Mouse (Mus musculus) right cerebral cortex, postnatal 10 days (tissue): ENCODE measurements around the gene Ric3.
A peak's percentile ranks its signal among the peaks of the same experiment; 100 is the strongest.

Experiments
- DNase-seq, 2 experiments: peaks; one replicate each; pipeline ENCODE4 v3.0.0; 2021; ENCODE audit warnings: low spot score in 2 of 2

Ric3 gene

DNA sequence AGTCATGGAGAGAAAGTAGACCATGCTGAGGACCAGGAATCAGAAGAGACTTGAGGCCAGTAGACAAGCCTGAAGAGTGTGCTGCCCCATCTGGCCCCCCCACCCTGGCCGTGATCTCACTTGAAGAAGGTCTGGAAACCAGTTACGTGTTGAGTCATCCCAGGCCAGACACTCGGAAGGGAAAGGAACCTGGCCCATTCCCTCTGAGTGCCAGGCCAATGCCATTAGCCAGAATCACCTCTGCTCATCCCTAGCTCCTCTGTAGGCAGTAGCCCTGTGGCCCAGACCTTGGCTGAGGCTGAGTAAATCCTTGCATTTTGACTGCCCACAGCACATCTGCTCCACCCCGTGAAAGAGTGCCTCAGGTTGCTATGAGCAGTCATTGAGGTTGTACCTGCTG is 81.2 kb downstream of the Ric3 start:
- DNase-seq = no peak

DNA sequence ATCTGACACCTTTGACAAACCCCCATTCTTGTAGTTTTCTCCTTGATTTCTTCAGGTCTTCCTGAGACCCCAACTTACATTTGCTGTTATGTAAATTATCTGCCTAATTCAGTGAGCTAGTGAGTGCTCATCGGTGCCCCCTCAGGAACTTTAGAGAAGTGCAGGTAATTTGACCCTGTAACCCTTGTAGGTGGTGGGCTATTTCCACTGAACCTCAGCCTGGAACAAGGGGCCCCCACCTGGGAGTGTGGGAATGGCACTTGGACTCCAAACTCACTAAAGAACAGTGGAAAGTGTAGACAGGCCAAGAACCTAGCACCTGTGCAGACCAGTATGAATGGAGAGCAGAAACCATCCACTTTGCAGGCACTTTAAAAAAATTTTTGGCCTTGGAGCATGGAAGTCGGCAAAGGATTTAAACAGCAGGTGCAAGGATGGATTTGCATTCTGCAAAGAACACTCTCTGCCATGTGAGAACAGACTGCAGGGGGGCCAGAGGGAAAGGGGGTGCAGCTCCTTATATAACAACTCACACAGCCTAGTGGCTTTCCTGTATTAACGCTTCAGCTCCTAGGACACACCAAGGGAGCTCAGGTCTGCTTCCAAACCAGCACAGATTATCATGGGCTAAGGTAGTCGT is 82.7 kb downstream of the Ric3 start:
- DNase-seq = no peak

DNA sequence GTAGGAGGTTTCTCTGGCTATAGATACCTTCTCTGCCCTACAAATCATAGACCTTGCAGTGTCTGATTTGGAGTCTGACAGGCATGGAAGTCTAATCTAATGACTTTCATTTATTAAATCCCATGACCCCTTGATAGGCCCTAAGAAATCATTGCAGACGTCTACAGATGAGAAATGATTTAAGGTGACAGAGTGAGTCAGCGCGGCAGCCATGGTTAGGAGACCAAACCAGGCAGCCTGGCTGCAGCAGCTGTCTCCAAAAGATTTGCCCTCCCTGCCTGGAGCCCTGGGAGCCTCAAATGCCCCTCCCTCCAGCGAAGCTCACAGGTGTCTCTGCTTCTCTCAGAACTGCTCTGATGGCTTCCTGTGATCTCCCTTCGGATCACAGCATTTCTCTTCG is 87.0 kb downstream of the Ric3 start:
- DNase-seq = no peak

DNA sequence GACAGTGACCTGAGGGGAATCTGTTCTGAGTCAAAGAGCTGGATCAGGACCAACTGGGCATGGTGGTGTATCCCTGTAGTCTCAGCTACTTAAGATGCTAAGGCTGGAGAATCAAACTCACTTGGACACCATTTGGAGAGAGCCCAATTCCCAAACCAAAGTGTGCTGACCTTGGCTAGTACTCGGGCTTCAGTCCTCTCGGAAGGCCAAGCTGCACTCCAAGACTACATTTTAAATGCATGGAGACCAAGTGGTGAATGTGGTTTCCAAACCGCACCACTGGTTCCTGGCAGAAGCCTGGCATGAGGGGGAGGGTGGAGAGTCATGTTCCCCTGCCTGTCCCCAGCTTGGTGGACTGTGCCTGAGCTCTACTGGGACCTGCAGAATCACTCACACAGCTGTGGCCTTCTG is 89.2 kb downstream of the Ric3 start:
- DNase-seq = peak in 1 of 2 experiments; percentile 21

DNA sequence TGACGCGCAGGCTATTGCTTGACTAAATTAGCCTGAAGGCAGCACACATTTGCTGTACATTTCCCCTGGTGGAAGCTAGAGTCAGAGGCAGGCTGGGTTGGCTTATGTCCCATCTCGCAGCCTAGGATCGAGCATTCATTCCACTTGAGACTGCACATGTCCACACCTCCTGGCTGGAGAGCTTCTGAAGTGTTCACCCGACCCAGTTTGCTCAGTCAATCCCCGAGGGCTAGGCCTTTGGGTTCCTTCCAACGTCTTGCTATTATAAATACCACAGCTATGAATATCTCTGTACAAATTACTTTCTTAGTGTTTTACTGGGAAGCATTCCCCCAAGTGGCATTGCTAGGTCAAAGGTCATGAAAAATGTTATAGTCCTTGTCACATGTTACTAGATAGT is 89.9 kb downstream of the Ric3 start:
- DNase-seq = peak in 1 of 2 experiments; percentile 26

DNA sequence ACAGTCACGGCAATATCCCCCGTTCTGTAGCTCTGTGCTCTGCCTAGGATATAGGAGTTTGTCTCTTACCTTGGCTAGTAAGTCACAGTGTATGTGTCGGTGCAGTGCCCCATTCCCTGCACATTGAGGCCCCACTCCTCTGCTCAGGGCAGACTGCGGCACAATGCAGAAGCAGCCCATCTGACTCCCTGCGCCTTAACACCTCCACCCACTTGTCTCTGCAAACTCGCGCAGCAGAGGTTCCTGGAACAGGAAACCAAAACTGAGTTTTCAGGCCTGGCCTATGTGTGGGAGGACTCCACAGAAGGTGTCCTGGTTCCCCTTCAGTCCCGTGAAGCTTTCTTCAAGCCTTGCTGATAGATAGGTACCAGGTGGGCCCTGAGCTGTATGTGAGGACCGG is 91.9 kb downstream of the Ric3 start:
- peak; percentile 43 to 52 for DNase-seq

DNA sequence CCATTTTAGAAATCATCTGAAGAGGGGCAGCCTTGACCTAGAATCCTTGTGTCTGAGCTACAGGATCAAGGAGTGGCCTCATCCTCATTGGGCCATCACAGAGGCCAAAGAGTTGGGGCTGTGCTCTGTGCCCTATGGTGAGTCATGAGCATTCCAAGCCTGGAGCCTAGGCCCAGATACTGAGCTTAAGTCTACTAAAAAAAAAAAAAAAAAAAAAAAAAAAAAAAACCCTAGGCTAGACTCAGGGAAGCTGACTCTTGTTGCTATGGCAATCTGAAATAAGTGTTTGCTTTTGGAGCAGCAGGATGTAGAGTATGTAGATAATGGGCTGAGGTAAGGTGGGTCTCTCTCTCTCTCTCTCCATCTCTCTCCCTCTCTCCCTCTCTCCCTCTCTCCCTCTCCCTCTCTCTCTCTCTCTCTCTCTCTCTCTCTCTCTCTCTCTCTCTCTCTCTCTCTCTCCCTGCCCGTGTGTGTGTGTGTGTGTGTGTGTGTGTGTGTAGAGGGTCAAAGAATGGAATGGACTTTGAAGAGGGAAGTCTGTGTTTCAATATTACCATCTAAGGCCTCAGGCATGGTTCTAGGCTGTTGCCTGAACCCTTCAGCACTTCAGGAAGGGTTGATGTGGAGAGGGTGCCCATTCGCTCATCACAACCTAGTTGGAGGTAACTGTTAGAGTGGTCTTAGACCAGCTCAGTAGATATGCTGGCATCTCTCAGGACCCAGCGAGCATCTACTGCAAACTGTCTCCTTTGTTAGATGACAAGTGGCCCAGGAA is 97.0 kb downstream of the Ric3 start:
- no peak for DNase-seq
